Mouse (Mus musculus) heart, embryonic 16.5 days (tissue): ENCODE measurements around the gene Pip5k1b. TPM values are rescaled to one million over a fixed set of nuclear protein-coding genes. Genes with fewer than 3 reads are reported as not detected.
A peak's percentile ranks its signal among the peaks of the same experiment; 100 is the strongest.

Experiments used
- ATAC-seq: fragments of 200-750 bp; cut with Nextera tagmentation; replicated peaks from 2 replicates; pipeline ENCODE4 v1.8.0; 2017; ENCODE audit warnings: moderate number of reproducible peaks; ENCODE audit not compliant: insufficient read depth, low FRiP score; ENCODE audit errors: extremely low read depth
- H3K27ac ChIP-seq: fragments of 300-500 bp; sonication (generic); 2 replicates; pipeline ENCODE4 v1.5.1; 2014; ENCODE audit warnings: mild to moderate bottlenecking, low read length, control low read depth, moderate library complexity
- H3K27me3 ChIP-seq: fragments of 300-500 bp; sonication (generic); 2 replicates; pipeline ENCODE4 v1.6.1; 2014; ENCODE audit warnings: low read length, mixed read lengths; ENCODE audit not compliant: control insufficient read depth, insufficient read depth
- H3K36me3 ChIP-seq: fragments of 300-500 bp; sonication (generic); 2 replicates; pipeline ENCODE4 v1.6.1; 2014; ENCODE audit not compliant: control insufficient read depth, insufficient read depth
- H3K4me1 ChIP-seq: fragments of 300-500 bp; sonication (generic); 2 replicates; pipeline ENCODE4 v1.6.1; 2014; ENCODE audit warnings: low read length, mixed read lengths; ENCODE audit not compliant: control insufficient read depth, insufficient read depth
- H3K4me2 ChIP-seq: fragments of 300-500 bp; sonication (generic); 2 replicates; pipeline ENCODE4 v1.6.1; 2014; ENCODE audit warnings: low read depth, mild to moderate bottlenecking, control low read depth, low read length
- H3K4me3 ChIP-seq: fragments of 300-500 bp; sonication (generic); 2 replicates; pipeline ENCODE4 v1.5.1; 2014; ENCODE audit warnings: mild to moderate bottlenecking, control low read depth, low read length
- H3K9ac ChIP-seq: fragments of 300-500 bp; sonication (generic); 2 replicates; pipeline ENCODE4 v1.6.1; 2014; ENCODE audit warnings: low read length, control low read depth
- H3K9me3 ChIP-seq: fragments of 300-500 bp; sonication (generic); replicated peaks from 2 replicates; pipeline ENCODE4 v1.6.1; 2016; ENCODE audit warnings: low read length; ENCODE audit not compliant: control insufficient read depth
- WGBS: fragments of 180-500 bp; shearing (Covaris S2); extraction: QIAGEN DNeasy Blood & Tissue Kit; methylation state at CpG from one replicate; pipeline ENCODE4 v1.1.7; 2014; 5-methylcytosine and 5-hydroxymethylcytosine counted together
- polyA plus RNA-seq: library from polyadenylated mRNA; unstranded; fragments of >200 nt; fragmentation: Nextera tagmentation; extraction: Ambion mirVana; gene quantifications from 2 replicates; pipeline ENCODE4 v1.2.1, GENCODE M21; 2015

Pip5k1b gene
- polyA plus RNA-seq, 1 experiment from 2014 or later, result 11.1 TPM

- peak; percentile 81 for ATAC-seq
- H3K9ac ChIP-seq, result peak overlapping the region; percentile 37
- 3% methylated on average over 9 of the region's 9 CpGs for WGBS
Observed at GRCm38 (mm10) chr19:24300994-24301767, 254.5 kb downstream of the Pip5k1b start.

GRCm38 (mm10) chr19:24293537-24293936 is 262.1 kb downstream of the Pip5k1b start:
- Histone ChIP-seq H3K4me1 (peaks cover 5% of the 10 kb centered on the region), H3K9me3 (no peaks in the 10 kb centered on the region), H3K9ac (no peak overlapping the region), H3K27me3 (no peaks in the 10 kb centered on the region), H3K4me2 (no peak overlapping the region), H3K36me3 (no peaks in the 10 kb centered on the region), H3K27ac (no peak overlapping the region), H3K4me3 (no peak overlapping the region)
- 66% methylated on average over 5 of the region's 5 CpGs for WGBS
- ATAC-seq, result no peak

More at GRCm38 (mm10) chr19:24300994-24301767, 254.5 kb downstream of the Pip5k1b start:
- peaks cover 10% of the 10 kb centered on the region for H3K4me1 ChIP-seq
- H3K4me2 ChIP-seq, result peak overlapping the region; percentile 59
- no peaks in the 10 kb centered on the region for H3K36me3 ChIP-seq
- no peaks in the 10 kb centered on the region for H3K27me3 ChIP-seq
- H3K4me3 ChIP-seq, result peak overlapping the region; percentile 47
- H3K27ac ChIP-seq, result peak overlapping the region; percentile 37; the same call in 1 of the 2 replicates
- no peaks in the 10 kb centered on the region for H3K9me3 ChIP-seq

GRCm38 (mm10) chr19:24284187-24284586 is 271.5 kb downstream of the Pip5k1b start:
- WGBS, result 60% methylated on average over 4 of the region's 4 CpGs
- H3K4me1 ChIP-seq, result peaks cover 3% of the 10 kb centered on the region
- H3K27ac ChIP-seq, result no peak overlapping the region
- no peak for ATAC-seq
- no peaks in the 10 kb centered on the region for H3K36me3 ChIP-seq
- no peak overlapping the region for H3K9ac ChIP-seq
- no peak overlapping the region for H3K4me3 ChIP-seq
- H3K27me3 ChIP-seq, result no peaks in the 10 kb centered on the region
- no peak overlapping the region for H3K4me2 ChIP-seq
- no peaks in the 10 kb centered on the region for H3K9me3 ChIP-seq

GRCm38 (mm10) chr19:24281288-24281980 is 274.2 kb downstream of the Pip5k1b start:
- Histone ChIP-seq H3K9me3 (no peaks in the 10 kb centered on the region), H3K9ac (no peak overlapping the region), H3K4me3 (peak overlapping the region; percentile 77), H3K4me2 (peak overlapping the region; percentile 96), H3K27ac (no peak overlapping the region), H3K27me3 (no peaks in the 10 kb centered on the region), H3K36me3 (no peaks in the 10 kb centered on the region), H3K4me1 (peaks cover 8% of the 10 kb centered on the region)
- ATAC-seq, result no peak
- 59% methylated on average over 7 of the region's 7 CpGs for WGBS

- Histone ChIP-seq H3K4me1 (peaks cover 8% of the 10 kb centered on the region), H3K4me3 (peak within 1 kb of the TSS; percentile 77), H3K27ac (peak within 1 kb of the TSS; percentile 96), H3K9me3 (no peaks in the 10 kb centered on the region), H3K36me3 (peaks cover 3% of the 10 kb centered on the region; the same call in 1 of the 2 replicates), H3K9ac (peak within 1 kb of the TSS; percentile 90), H3K4me2 (peak within 1 kb of the TSS; percentile 96), H3K27me3 (no peaks in the 10 kb centered on the region)
- peak; percentile 73 for ATAC-seq
- 2% methylated on average over 14 of the region's 22 CpGs for WGBS
Observed at GRCm38 (mm10) chr19:24280601-24281228, 275.0 kb downstream of the Pip5k1b start, which contains the start of gene Fxn. Fxn (minus strand) TSS chr19:24280605.

GRCm38 (mm10) chr19:24279706-24280600 is 275.7 kb downstream of the Pip5k1b start:
- no peaks in the 10 kb centered on the region for H3K9me3 ChIP-seq
- H3K27ac ChIP-seq, result peak overlapping the region; percentile 96
- WGBS, result under 1% methylated on average over 74 of the region's 78 CpGs
- ATAC-seq, result peak; percentile 79
- peak overlapping the region; percentile 96 for H3K4me2 ChIP-seq
- H3K9ac ChIP-seq, result peak overlapping the region; percentile 90
- peaks cover 8% of the 10 kb centered on the region; the same call in 1 of the 2 replicates for H3K36me3 ChIP-seq
- peaks cover 8% of the 10 kb centered on the region for H3K4me1 ChIP-seq
- peak overlapping the region; percentile 77 for H3K4me3 ChIP-seq
- no peaks in the 10 kb centered on the region for H3K27me3 ChIP-seq

GRCm38 (mm10) chr19:24278859-24279258 is 276.8 kb downstream of the Pip5k1b start:
- WGBS, result 86% methylated on average over 15 of the region's 15 CpGs
- peak overlapping the region; percentile 96 for H3K4me2 ChIP-seq
- no peaks in the 10 kb centered on the region for H3K27me3 ChIP-seq
- peak overlapping the region; percentile 90; the same call in 1 of the 2 replicates for H3K9ac ChIP-seq
- H3K9me3 ChIP-seq, result no peaks in the 10 kb centered on the region
- H3K36me3 ChIP-seq, result peaks cover 8% of the 10 kb centered on the region; the same call in 1 of the 2 replicates
- 0 out of 2 replicates have a peak overlapping the region, but pooled peaks have one; percentile 77 for H3K4me3 ChIP-seq
- ATAC-seq, result no peak
- peaks cover 8% of the 10 kb centered on the region for H3K4me1 ChIP-seq
- H3K27ac ChIP-seq, result no peak overlapping the region; the same call in 1 of the 2 replicates

- Histone ChIP-seq H3K4me2 (no peak overlapping the region), H3K4me3 (no peak overlapping the region), H3K9ac (no peak overlapping the region), H3K27me3 (no peaks in the 10 kb centered on the region), H3K36me3 (peaks cover 10% of the 10 kb centered on the region; the same call in 1 of the 2 replicates), H3K27ac (no peak overlapping the region), H3K9me3 (no peaks in the 10 kb centered on the region), H3K4me1 (peaks cover 10% of the 10 kb centered on the region)
- no peak for ATAC-seq
- 58% methylated on average over 3 of the region's 3 CpGs for WGBS
Observed at GRCm38 (mm10) chr19:24274281-24274680, 281.4 kb downstream of the Pip5k1b start.
